Mouse (Mus musculus) small intestine, adult 2 months (tissue): ENCODE data around the gene Tesk2. TPM values are rescaled to one million over a fixed set of nuclear protein-coding genes. Genes with fewer than 3 reads are reported as not detected.
"Not testable (repeated sequence)": the region's sequence is repeated elsewhere in the genome, so short reads cannot be mapped to it uniquely, and the experiment has no call there.

Experiments
- H3K27ac ChIP-seq: fragments of 200-500 bp; 2 replicates; pipeline ENCODE4 v1.5.1; 2012; ENCODE audit warnings: low read depth, low read length, control low read depth, inconsistent platforms; ENCODE audit not compliant: insufficient read depth
- H3K27me3 ChIP-seq: fragments of 200-500 bp; 2 replicates; pipeline ENCODE4 v1.6.1; 2012; ENCODE audit warnings: mild to moderate bottlenecking, moderate library complexity, low read length, inconsistent platforms; ENCODE audit not compliant: control insufficient read depth, insufficient read depth
- H3K36me3 ChIP-seq: fragments of 200-500 bp; 2 replicates; pipeline ENCODE4 v1.6.1; 2012; ENCODE audit warnings: mild to moderate bottlenecking, low read length, control low read depth, inconsistent platforms; ENCODE audit not compliant: control insufficient read depth, insufficient read depth
- H3K4me1 ChIP-seq: fragments of 200-500 bp; 2 replicates; pipeline ENCODE4 v1.6.1; 2012; ENCODE audit warnings: low read length, inconsistent platforms, mixed read lengths; ENCODE audit not compliant: control insufficient read depth, insufficient read depth, insufficient read length
- H3K4me3 ChIP-seq: fragments of 200-500 bp; 2 replicates; pipeline ENCODE4 v1.5.1; 2012; ENCODE audit warnings: low read depth, mild to moderate bottlenecking, control low read depth, inconsistent platforms, low read length, moderate library complexity
- CTCF ChIP-seq: fragments of 200-500 bp; IDR thresholded peaks from 2 replicates; pipeline ENCODE4 v1.5.1; 2012; ENCODE audit warnings: low read depth, mild to moderate bottlenecking, control low read depth, inconsistent platforms, low read length, moderate library complexity, mixed read lengths; ENCODE audit not compliant: insufficient replicate concordance, insufficient read length; ENCODE audit errors: extremely low read depth
- POLR2A ChIP-seq: fragments of 200-500 bp; IDR thresholded peaks from 2 replicates; pipeline ENCODE4 v1.6.1; 2012; ENCODE audit warnings: low read depth, mild to moderate bottlenecking, control low read depth, inconsistent platforms, low read length, moderate library complexity
- WGBS: fragments of 180-500 bp; shearing (Covaris S2); methylation state at CpG from one replicate; pipeline ENCODE4 v1.1.7; 2018; 5-methylcytosine and 5-hydroxymethylcytosine counted together
- polyA plus RNA-seq: library from polyadenylated mRNA; depleted of rRNA; stranded (reverse); fragments of >200 nt; gene quantifications from 2 replicates; pipeline ENCODE4 v1.2.3, GENCODE M21; 2012; rRNA removed

Tesk2 gene
- polyA plus RNA-seq = 5.5 and 25.6 TPM in 2 replicates

DNA sequence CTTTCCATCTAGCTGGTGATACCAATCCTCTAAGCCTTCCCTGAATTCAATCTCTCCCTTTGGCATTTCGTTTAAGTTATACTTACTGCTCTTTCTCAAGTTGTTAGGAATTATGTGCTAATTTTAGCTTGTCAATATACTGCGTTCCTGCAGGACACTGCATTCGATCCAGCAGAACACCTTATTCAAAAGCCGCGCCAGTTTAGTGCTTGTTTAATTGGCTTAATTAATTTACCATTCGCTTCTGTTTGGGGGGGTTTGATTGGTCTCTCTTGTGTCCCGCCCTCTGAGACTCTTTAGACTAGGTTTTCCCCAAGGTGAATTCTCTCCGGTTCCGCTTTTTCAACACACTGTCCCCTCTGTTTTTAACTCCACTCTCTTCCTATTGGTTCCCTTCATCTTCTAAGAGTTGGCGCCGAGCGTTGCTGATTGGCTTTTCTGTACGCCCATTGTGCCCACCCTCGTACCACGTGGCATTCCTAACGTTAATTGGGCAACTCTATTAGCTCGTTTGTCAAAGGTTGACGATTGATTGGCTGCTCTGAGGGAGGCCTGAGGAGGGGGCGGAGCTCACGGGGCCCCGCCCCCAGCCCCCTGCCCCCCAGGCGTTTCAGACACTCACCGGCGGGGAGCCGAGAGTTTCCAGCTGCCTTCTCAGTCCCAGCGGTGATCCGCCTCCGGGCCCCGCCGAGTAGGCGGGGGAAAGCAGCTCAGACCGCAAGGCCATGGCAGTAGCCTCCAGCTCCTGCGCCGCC lies at the start of gene Tesk2:
Tesk2 (plus strand) TSS at position 606 of the 755 bp plus-strand sequence.
- peak within 1 kb of the TSS; percentile 77 for H3K27ac ChIP-seq
- H3K4me1 ChIP-seq = peaks cover 4% of the 10 kb centered on the region; the same call in 1 of the 2 replicates
- under 1% methylated on average over 34 of the region's 34 CpGs for WGBS
- no peaks in the 10 kb centered on the region for H3K27me3 ChIP-seq
- H3K4me3 ChIP-seq = peak within 1 kb of the TSS; percentile 98
- peak; percentile 87 for TF ChIP-seq POLR2A
- TF ChIP-seq CTCF = no peak
- peaks cover 1% of the 10 kb centered on the region; the same call in 1 of the 2 replicates for H3K36me3 ChIP-seq

DNA sequence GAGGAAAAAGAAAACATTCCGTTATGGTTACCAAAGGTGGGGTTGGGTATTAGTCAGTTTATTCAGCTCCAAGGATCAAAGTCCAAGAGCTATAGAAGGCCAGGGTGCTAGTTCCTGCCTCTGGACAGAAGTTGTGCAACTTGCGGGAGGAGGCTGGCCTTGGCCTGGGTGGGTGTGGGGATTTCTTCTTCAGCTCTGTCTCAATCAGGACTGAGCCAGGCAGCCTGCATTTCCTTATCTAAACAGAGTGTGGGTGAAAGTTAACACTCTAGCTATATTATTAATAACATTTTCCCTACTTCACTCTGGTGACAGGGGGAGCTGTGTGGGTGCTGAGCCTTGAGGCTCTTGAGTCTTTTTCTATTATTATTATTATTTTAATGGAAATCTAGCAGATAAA lies 48.0 kb upstream of the Tesk2 start:
- no peak overlapping the region for H3K27ac ChIP-seq
- H3K27me3 ChIP-seq = no peaks in the 10 kb centered on the region
- TF ChIP-seq POLR2A (no peak), CTCF (no peak)
- no peaks in the 10 kb centered on the region for H3K36me3 ChIP-seq
- no peak overlapping the region for H3K4me3 ChIP-seq
- 17% methylated on average over 2 of the region's 2 CpGs for WGBS
- peaks cover 7% of the 10 kb centered on the region; the same call in 1 of the 2 replicates for H3K4me1 ChIP-seq

DNA sequence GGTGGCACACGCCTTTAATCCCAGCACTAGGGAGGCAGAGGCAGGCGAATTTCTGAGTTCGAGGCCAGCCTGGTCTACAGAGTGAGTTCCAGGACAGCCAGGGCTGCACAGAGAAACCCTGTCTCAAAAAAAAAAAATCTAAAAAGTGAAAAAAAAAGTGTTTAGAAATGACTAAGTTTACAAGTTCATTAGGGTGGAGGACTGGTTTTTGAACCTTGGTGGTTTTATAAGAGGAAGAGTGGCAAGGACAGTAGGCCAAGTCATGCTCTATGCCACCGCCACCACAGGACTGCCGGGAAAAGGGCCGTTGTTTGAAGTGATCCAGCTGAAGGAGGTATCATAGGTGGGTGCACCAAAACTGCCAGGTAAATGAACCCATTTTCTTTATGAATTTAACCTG lies 46.0 kb upstream of the Tesk2 start:
- 83% methylated on average over 6 of the region's 6 CpGs for WGBS
- H3K4me1 ChIP-seq, H3K4me3 ChIP-seq, H3K36me3 ChIP-seq, H3K27me3 ChIP-seq: not testable (repeated sequence)
- H3K27ac ChIP-seq = 0 out of 2 replicates have a peak overlapping the region, but pooled peaks have one; percentile 12

DNA sequence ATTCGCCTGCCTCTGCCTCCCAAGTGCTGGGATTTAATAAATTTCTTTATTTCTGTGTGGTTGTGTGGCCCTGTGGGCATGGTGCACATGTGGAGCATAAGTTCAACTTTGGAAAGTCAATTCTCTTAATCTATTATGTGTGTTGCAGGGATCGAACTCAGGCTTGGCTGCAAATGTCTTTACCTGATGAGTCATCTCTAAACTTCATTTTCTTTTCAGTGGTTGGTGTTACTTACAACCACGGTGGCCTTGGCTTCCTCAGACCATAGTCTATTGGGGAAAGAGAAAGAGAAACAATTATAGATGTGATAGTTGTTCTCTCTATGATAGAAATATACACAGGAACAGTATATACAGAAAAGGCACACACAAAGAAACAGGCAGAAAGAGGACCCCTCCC lies 44.7 kb upstream of the Tesk2 start:
- TF ChIP-seq POLR2A (no peak), CTCF (no peak)
- peaks cover 7% of the 10 kb centered on the region; the same call in 1 of the 2 replicates for H3K4me1 ChIP-seq
- H3K27ac ChIP-seq = no peak overlapping the region
- WGBS = 50% methylated on average over 3 of the region's 3 CpGs
- no peaks in the 10 kb centered on the region for H3K36me3 ChIP-seq
- no peaks in the 10 kb centered on the region for H3K27me3 ChIP-seq
- H3K4me3 ChIP-seq = no peak overlapping the region

DNA sequence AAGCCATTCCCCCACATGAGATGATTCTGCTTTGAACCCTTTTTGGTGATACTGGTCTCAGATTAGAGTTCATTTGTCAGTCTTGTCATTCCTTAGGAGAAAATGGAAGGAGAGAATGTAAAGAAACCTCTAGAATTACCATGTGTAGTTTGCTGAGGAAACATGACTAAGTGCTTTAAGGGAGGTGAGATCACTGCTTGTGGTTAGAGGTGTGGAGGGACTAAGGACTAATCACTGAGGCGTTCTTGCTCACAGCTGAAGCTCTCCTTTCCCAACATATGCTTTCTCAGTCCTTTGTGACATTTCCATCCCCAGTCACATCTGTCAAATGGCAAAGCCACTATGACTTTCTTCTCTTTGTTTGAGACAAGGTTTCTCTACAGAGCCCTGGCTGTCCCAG lies 42.9 kb upstream of the Tesk2 start:
- Histone ChIP-seq H3K27ac (no peak overlapping the region), H3K36me3 (no peaks in the 10 kb centered on the region), H3K4me3 (no peak overlapping the region), H3K27me3 (no peaks in the 10 kb centered on the region), H3K4me1 (peaks cover 9% of the 10 kb centered on the region; the same call in 1 of the 2 replicates)
- 79% methylated on average over 1 of the region's 1 CpGs for WGBS
- TF ChIP-seq CTCF (no peak), POLR2A (no peak)

DNA sequence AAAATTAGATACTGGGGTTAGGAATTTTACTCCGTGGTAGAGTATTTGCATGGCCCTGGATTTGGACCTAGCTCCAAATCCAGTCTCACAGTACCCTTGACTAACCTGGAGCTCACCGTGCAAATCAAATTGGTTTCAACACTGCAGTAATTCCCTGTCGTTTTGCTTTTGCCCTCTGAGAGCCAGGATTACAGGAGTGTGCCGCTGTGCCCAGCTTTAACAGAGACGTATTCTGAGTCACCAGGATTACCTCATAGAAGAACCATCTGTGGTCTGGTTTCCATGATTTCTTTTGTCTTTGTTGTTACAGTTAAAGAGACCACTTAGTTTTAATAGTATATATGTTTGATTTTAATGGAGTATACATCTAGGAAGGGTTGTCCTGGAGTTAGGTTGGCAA lies 41.6 kb upstream of the Tesk2 start:
- no peaks in the 10 kb centered on the region for H3K36me3 ChIP-seq
- H3K4me1 ChIP-seq = peaks cover 9% of the 10 kb centered on the region; the same call in 1 of the 2 replicates
- H3K27me3 ChIP-seq = no peaks in the 10 kb centered on the region
- TF ChIP-seq POLR2A (no peak), CTCF (no peak)
- WGBS = 81% methylated on average over 5 of the region's 5 CpGs
- no peak overlapping the region for H3K4me3 ChIP-seq
- no peak overlapping the region for H3K27ac ChIP-seq

DNA sequence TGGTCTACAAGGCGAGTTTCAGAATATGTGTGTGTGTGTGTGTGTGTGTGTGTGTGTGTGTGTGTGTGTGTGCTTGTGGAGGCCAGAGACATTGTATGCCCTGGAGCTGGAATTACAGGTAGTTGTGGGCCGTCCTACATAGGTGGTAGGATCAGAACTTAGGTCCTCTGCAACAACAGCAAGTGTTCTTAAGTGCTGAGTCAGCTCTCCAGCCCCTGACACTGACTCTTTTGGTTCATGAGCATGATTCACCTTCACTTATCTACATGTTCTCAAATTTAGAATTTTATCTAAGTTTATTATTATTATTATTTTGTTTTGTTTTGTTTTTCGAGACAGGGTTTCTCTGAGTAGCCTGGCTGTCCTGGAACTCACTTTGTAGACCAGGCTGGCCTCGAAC lies 40.2 kb upstream of the Tesk2 start:
- not testable (repeated sequence) for H3K27me3 ChIP-seq, H3K4me3 ChIP-seq, H3K36me3 ChIP-seq, H3K27ac ChIP-seq
- peaks cover 10% of the 10 kb centered on the region; the same call in 1 of the 2 replicates for H3K4me1 ChIP-seq
- 90% methylated on average over 4 of the region's 4 CpGs for WGBS
